Mouse (Mus musculus): ENCODE data around the gene Gabrb1. TPM values are rescaled to one million over a fixed set of nuclear protein-coding genes. Genes with fewer than 3 reads are reported as not detected.

Gene Gabrb1
- polyA plus RNA-seq, 1 experiment from 2014 or later, result 0.24 TPM

- Histone ChIP-seq H3K27ac (ENCODE audit: low read depth) (no peak overlapping the region), H3K9ac (no peak overlapping the region), H3K9me3 (ENCODE audit: low read depth, low read length) (no peaks in the 10 kb centered on the region), H3K27me3 (ENCODE audit: insufficient read depth, low read length) (no peaks in the 10 kb centered on the region), H3K4me3 (ENCODE audit: low read depth, low read length) (no peak overlapping the region), H3K4me2 (no peak overlapping the region), H3K36me3 (ENCODE audit: insufficient read depth) (peaks cover 48% of the 10 kb centered on the region), H3K4me1 (ENCODE audit: insufficient read depth) (no peaks in the 10 kb centered on the region)
- ATAC-seq (ENCODE audit: insufficient read depth) (no peak), DNase-seq (peak; percentile 11)
- 42% methylated on average over 6 of the region's 6 CpGs for WGBS
- TF ChIP-seq CTCF (IDR thresholded peaks at IDR 0.05; ENCODE audit: low read depth), result no peak
Observed at GRCm38 (mm10) chr5:72159537-72159936, 501.6 kb downstream of the Gabrb1 start.

DNA sequence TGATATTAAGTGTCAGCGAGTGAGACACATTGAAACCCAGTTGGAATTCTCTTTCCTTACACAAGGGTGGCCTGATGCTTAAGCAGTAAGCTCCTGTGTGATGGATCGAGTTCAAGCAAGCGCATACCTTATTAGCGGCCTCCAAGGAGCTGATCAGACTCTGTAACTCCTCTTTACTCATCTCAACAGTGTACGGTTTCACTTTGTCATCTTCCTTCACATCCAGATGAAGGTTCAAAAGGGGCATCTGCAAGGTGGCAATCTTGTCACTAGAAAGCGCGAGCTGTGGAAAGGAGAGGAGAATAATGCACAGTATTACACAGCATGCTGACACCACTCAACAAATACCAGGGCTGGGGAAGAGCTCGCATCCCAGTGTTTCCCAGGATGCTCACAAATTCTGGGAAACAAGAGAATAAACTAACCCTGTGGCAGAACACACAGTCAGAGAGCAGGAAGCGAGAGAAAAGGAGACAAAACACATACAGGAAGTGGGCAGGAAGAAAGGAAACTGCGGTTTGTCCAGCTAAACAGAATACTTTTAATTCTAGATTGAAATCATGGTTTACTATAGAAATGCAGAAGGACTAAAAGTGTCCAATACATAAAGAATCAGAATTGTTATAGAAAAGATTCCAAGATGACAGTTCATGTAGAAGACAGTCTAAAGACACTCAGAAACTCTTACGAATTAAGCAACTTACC, 503.0 kb downstream of the Gabrb1 start:
- WGBS, result 84% methylated on average over 11 of the region's 11 CpGs
- no peak overlapping the region for H3K27ac ChIP-seq (ENCODE audit: low read depth)
- no peak for DNase-seq
- H3K36me3 ChIP-seq (ENCODE audit: insufficient read depth), result peaks cover 60% of the 10 kb centered on the region
- no peaks in the 10 kb centered on the region for H3K4me1 ChIP-seq (ENCODE audit: insufficient read depth)
- H3K4me2 ChIP-seq, result no peak overlapping the region
- no peaks in the 10 kb centered on the region for H3K9me3 ChIP-seq (ENCODE audit: low read depth, low read length)
- no peak for ATAC-seq (ENCODE audit: insufficient read depth)
- H3K27me3 ChIP-seq (ENCODE audit: insufficient read depth, low read length), result no peaks in the 10 kb centered on the region
- TF ChIP-seq CTCF (IDR thresholded peaks at IDR 0.05; ENCODE audit: low read depth), result no peak
- H3K4me3 ChIP-seq (ENCODE audit: low read depth, low read length), result no peak overlapping the region
- H3K9ac ChIP-seq, result no peak overlapping the region

GRCm38 (mm10) chr5:72162855-72163254, 504.9 kb downstream of the Gabrb1 start:
- H3K9me3 ChIP-seq (ENCODE audit: low read depth, low read length), result no peaks in the 10 kb centered on the region
- H3K36me3 ChIP-seq (ENCODE audit: insufficient read depth), result peaks cover 60% of the 10 kb centered on the region
- no peak for ATAC-seq (ENCODE audit: insufficient read depth)
- H3K9ac ChIP-seq, result no peak overlapping the region
- no peak overlapping the region for H3K4me3 ChIP-seq (ENCODE audit: low read depth, low read length)
- no peak overlapping the region for H3K27ac ChIP-seq (ENCODE audit: low read depth)
- TF ChIP-seq CTCF (IDR thresholded peaks at IDR 0.05; ENCODE audit: low read depth), result no peak
- DNase-seq, result no peak
- no peaks in the 10 kb centered on the region for H3K27me3 ChIP-seq (ENCODE audit: insufficient read depth, low read length)
- H3K4me2 ChIP-seq, result no peak overlapping the region
- 72% methylated on average over 5 of the region's 5 CpGs for WGBS
- peaks cover 5% of the 10 kb centered on the region; the same call in 1 of the 2 replicates for H3K4me1 ChIP-seq (ENCODE audit: insufficient read depth)

DNA sequence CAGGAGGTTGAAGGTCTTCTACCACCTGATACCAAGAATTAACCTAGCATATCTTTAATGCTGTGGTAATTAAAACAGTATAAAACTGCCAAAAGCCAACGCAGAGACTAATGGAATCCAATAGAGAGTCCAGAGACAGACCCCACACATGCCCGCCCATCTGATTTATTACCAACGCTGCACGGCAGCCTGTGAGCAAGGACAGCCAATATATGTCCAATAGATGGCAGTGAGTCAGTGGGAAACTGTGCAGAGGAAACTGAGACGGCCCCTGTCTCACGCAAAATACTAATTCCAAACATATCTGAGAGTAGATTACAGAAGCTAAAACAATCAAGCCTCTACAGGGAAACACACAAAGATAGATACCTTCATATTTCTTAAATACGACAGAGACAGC, 506.5 kb downstream of the Gabrb1 start:
- no peak for TF ChIP-seq CTCF (IDR thresholded peaks at IDR 0.05; ENCODE audit: low read depth)
- H3K9me3 ChIP-seq (ENCODE audit: low read depth, low read length), result no peaks in the 10 kb centered on the region
- WGBS, result 67% methylated on average over 7 of the region's 7 CpGs
- no peak overlapping the region for H3K27ac ChIP-seq (ENCODE audit: low read depth)
- no peak for ATAC-seq (ENCODE audit: insufficient read depth)
- H3K36me3 ChIP-seq (ENCODE audit: insufficient read depth), result peaks cover 51% of the 10 kb centered on the region
- H3K4me2 ChIP-seq, result no peak overlapping the region
- no peak for DNase-seq
- no peak overlapping the region for H3K4me3 ChIP-seq (ENCODE audit: low read depth, low read length)
- no peak overlapping the region for H3K9ac ChIP-seq
- peaks cover 5% of the 10 kb centered on the region; the same call in 1 of the 2 replicates for H3K4me1 ChIP-seq (ENCODE audit: insufficient read depth)
- no peaks in the 10 kb centered on the region for H3K27me3 ChIP-seq (ENCODE audit: insufficient read depth, low read length)

- H3K9ac ChIP-seq, result peak within 1 kb of the TSS; percentile 81
- TF ChIP-seq CTCF (IDR thresholded peaks at IDR 0.05; ENCODE audit: low read depth), result no peak
- peak within 1 kb of the TSS; percentile 75 for H3K4me3 ChIP-seq (ENCODE audit: low read depth, low read length)
- H3K4me2 ChIP-seq, result peak within 1 kb of the TSS; percentile 80
- H3K36me3 ChIP-seq (ENCODE audit: insufficient read depth), result peaks cover 20% of the 10 kb centered on the region
- DNase-seq (peak; percentile 99), ATAC-seq (ENCODE audit: insufficient read depth) (peak; percentile 95)
- H3K27ac ChIP-seq (ENCODE audit: low read depth), result peak within 1 kb of the TSS; percentile 72
- H3K27me3 ChIP-seq (ENCODE audit: insufficient read depth, low read length), result no peaks in the 10 kb centered on the region
- WGBS, result under 1% methylated on average over 38 of the region's 38 CpGs
- H3K9me3 ChIP-seq (ENCODE audit: low read depth, low read length), result no peaks in the 10 kb centered on the region
- H3K4me1 ChIP-seq (ENCODE audit: insufficient read depth), result peaks cover 5% of the 10 kb centered on the region; the same call in 1 of the 2 replicates
Observed at GRCm38 (mm10) chr5:72167594-72168284, 509.8 kb downstream of the Gabrb1 start, which contains the start of gene Commd8. Commd8 (minus strand) TSS chr5:72168189.

GRCm38 (mm10) chr5:72168285-72168621, 510.3 kb downstream of the Gabrb1 start:
- Histone ChIP-seq H3K4me1 (ENCODE audit: insufficient read depth) (peaks cover 5% of the 10 kb centered on the region; the same call in 1 of the 2 replicates), H3K27me3 (ENCODE audit: insufficient read depth, low read length) (no peaks in the 10 kb centered on the region), H3K4me2 (peak overlapping the region; percentile 80), H3K9ac (no peak overlapping the region), H3K9me3 (ENCODE audit: low read depth, low read length) (no peaks in the 10 kb centered on the region), H3K27ac (ENCODE audit: low read depth) (0 out of 2 replicates have a peak overlapping the region, but pooled peaks have one; percentile 20), H3K4me3 (ENCODE audit: low read depth, low read length) (peak overlapping the region; percentile 75), H3K36me3 (ENCODE audit: insufficient read depth) (peaks cover 17% of the 10 kb centered on the region)
- no peak for DNase-seq
- ATAC-seq (ENCODE audit: insufficient read depth), result peak; percentile 66
- WGBS, result 0% methylated on average over 4 of the region's 4 CpGs
- no peak for TF ChIP-seq CTCF (IDR thresholded peaks at IDR 0.05; ENCODE audit: low read depth)

GRCm38 (mm10) chr5:72170067-72170466, 512.2 kb downstream of the Gabrb1 start:
- TF ChIP-seq CTCF (IDR thresholded peaks at IDR 0.05; ENCODE audit: low read depth), result no peak
- H3K4me2 ChIP-seq, result no peak overlapping the region
- no peaks in the 10 kb centered on the region for H3K27me3 ChIP-seq (ENCODE audit: insufficient read depth, low read length)
- ATAC-seq (ENCODE audit: insufficient read depth) (no peak), DNase-seq (no peak)
- H3K27ac ChIP-seq (ENCODE audit: low read depth), result no peak overlapping the region
- no peaks in the 10 kb centered on the region for H3K9me3 ChIP-seq (ENCODE audit: low read depth, low read length)
- peaks cover 5% of the 10 kb centered on the region; the same call in 1 of the 2 replicates for H3K4me1 ChIP-seq (ENCODE audit: insufficient read depth)
- H3K9ac ChIP-seq, result no peak overlapping the region
- H3K4me3 ChIP-seq (ENCODE audit: low read depth, low read length), result no peak overlapping the region
- WGBS, result 67% methylated on average over 6 of the region's 6 CpGs
- peaks cover 7% of the 10 kb centered on the region for H3K36me3 ChIP-seq (ENCODE audit: insufficient read depth)

Data from lung, embryonic 14.5 days (tissue).